ENCODE assay signal across 11 mouse cellular contexts in the genomic region with DNA sequence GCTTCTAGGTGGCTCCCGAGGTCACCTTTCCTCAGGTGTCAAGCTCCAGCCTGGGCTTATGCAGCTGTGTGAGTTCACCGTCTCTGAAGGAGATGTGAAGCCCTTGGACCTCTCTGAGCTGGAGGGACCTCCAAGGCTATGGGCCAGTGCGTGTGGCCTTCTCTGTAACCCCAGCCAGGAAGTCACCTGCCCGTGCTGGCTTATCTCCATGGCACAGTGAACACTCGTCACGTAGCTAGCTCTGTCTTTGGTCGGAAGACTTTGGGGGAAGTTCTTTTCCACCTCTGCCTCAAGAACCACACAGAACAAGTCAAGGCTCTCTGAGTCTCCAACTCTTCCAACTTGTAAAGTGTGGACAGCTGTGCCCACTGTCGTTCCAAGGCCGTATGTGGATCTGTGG. TPM values are rescaled to one million over a fixed set of nuclear protein-coding genes. Genes with fewer than 3 reads are reported as not detected.
DNase-seq lines count a peak whose midpoint lies in the region; ATAC-seq and TF ChIP-seq lines count a peak whose summit lies in the region.
"Had no signal": no experiment of that assay in that cellular context is flagged by ENCODE, and none has a peak within 500 bp of the region (broad histone marks: within the 10 kb centered on the region; RNA-seq: fewer than 3 reads in every experiment).

No protein-coding gene starts in this region.

- DNase-seq in hindbrain, postnatal 0 days (ENCODE audit: low spot score) = no peak
- no peak for DNase-seq in frontal cortex, postnatal 10 days (ENCODE audit: low spot score in 2 of 2)
- DNase-seq in spleen, adult 12 weeks (ENCODE audit: low spot score) = no peak
- no peak for DNase-seq in cerebellum, postnatal 25 days
- DNase-seq: cerebellum, adult 8-10 months; kidney, adult 18-20 months; lung, embryonic 14.5 days had no signal

- no peaks in the 10 kb centered on the region for H3K36me3 ChIP-seq in intestine, embryonic 15.5 days
- H3K36me3 ChIP-seq in intestine, postnatal 0 days (ENCODE audit: control insufficient read depth, insufficient read depth) = no peaks in the 10 kb centered on the region
- no peaks in the 10 kb centered on the region for H3K36me3 ChIP-seq in embryonic facial prominence, embryonic 15.5 days
- H3K36me3 ChIP-seq in hindbrain, postnatal 0 days (ENCODE audit: insufficient read depth, low read length) = no peaks in the 10 kb centered on the region
- H3K36me3 ChIP-seq in neural tube, embryonic 15.5 days = no peaks in the 10 kb centered on the region

- 74% methylated on average over 9 of the region's 9 CpGs for WGBS in intestine, embryonic 15.5 days
- WGBS in intestine, postnatal 0 days = 73% methylated on average over 9 of the region's 9 CpGs
- WGBS in embryonic facial prominence, embryonic 15.5 days = 75% methylated on average over 9 of the region's 9 CpGs
- WGBS in hindbrain, postnatal 0 days = 81% methylated on average over 9 of the region's 9 CpGs
- 81% methylated on average over 9 of the region's 9 CpGs for WGBS in neural tube, embryonic 15.5 days

- 0 out of 2 replicates have a peak, but pooled peaks cover 11% of the 10 kb centered on the region for H3K4me1 ChIP-seq in intestine, embryonic 15.5 days (replicated peaks)
- no peaks in the 10 kb centered on the region for H3K4me1 ChIP-seq in intestine, postnatal 0 days (replicated peaks; ENCODE audit: control insufficient read depth, insufficient read depth, low read length)
- peaks cover 19% of the 10 kb centered on the region for H3K4me1 ChIP-seq in embryonic facial prominence, embryonic 15.5 days
- H3K4me1 ChIP-seq in hindbrain, postnatal 0 days (ENCODE audit: insufficient read depth, low read length) = peaks cover 17% of the 10 kb centered on the region
- H3K4me1 ChIP-seq in neural tube, embryonic 15.5 days = peaks cover 19% of the 10 kb centered on the region

- no peak for TF ChIP-seq CTCF in intestine, postnatal 0 days (IDR thresholded peaks at IDR 0.05; ENCODE audit: low read depth)
- no peak for TF ChIP-seq CTCF in hindbrain, postnatal 0 days (IDR thresholded peaks at IDR 0.05; ENCODE audit: low read depth)

- no peak overlapping the region for H3K9ac ChIP-seq in intestine, embryonic 15.5 days
- no peak overlapping the region for H3K9ac ChIP-seq in intestine, postnatal 0 days (ENCODE audit: low read depth, low read length)
- no peak overlapping the region for H3K9ac ChIP-seq in embryonic facial prominence, embryonic 15.5 days
- no peak overlapping the region for H3K9ac ChIP-seq in hindbrain, postnatal 0 days (replicated peaks; ENCODE audit: low read length)
- no peak overlapping the region for H3K9ac ChIP-seq in neural tube, embryonic 15.5 days (replicated peaks)

- H3K4me3 ChIP-seq in intestine, embryonic 15.5 days (replicated peaks) = no peak overlapping the region
- no peak overlapping the region for H3K4me3 ChIP-seq in intestine, postnatal 0 days (ENCODE audit: low read depth, low read length)
- H3K4me3 ChIP-seq in embryonic facial prominence, embryonic 15.5 days (replicated peaks) = no peak overlapping the region
- H3K4me3 ChIP-seq in hindbrain, postnatal 0 days (ENCODE audit: low read length) = no peak overlapping the region
- no peak overlapping the region for H3K4me3 ChIP-seq in neural tube, embryonic 15.5 days (replicated peaks)

- no peak for ATAC-seq in intestine, embryonic 15.5 days
- ATAC-seq in intestine, postnatal 0 days = no peak
- ATAC-seq in embryonic facial prominence, embryonic 15.5 days (ENCODE audit: insufficient number of reproducible peaks, low FRiP score, low TSS enrichment, low read depth) = no peak
- no peak for ATAC-seq in hindbrain, postnatal 0 days
- no peak for ATAC-seq in neural tube, embryonic 15.5 days (ENCODE audit: low FRiP score)

- H3K27me3 ChIP-seq in intestine, embryonic 15.5 days (replicated peaks) = no peaks in the 10 kb centered on the region
- no peaks in the 10 kb centered on the region; the same call in 1 of the 2 replicates for H3K27me3 ChIP-seq in intestine, postnatal 0 days (replicated peaks; ENCODE audit: control insufficient read depth, insufficient read depth, low read length)
- H3K27me3 ChIP-seq in embryonic facial prominence, embryonic 15.5 days = no peaks in the 10 kb centered on the region
- no peaks in the 10 kb centered on the region for H3K27me3 ChIP-seq in hindbrain, postnatal 0 days (ENCODE audit: insufficient read depth, low read length)
- H3K27me3 ChIP-seq in neural tube, embryonic 15.5 days (replicated peaks) = no peaks in the 10 kb centered on the region

- H3K4me2 ChIP-seq in intestine, embryonic 15.5 days (replicated peaks) = no peak overlapping the region
- no peak overlapping the region for H3K4me2 ChIP-seq in intestine, postnatal 0 days (replicated peaks; ENCODE audit: low read depth)
- H3K4me2 ChIP-seq in embryonic facial prominence, embryonic 15.5 days (replicated peaks) = no peak overlapping the region
- no peak overlapping the region for H3K4me2 ChIP-seq in hindbrain, postnatal 0 days (ENCODE audit: low read depth, low read length)
- H3K4me2 ChIP-seq in neural tube, embryonic 15.5 days = no peak overlapping the region

- H3K27ac ChIP-seq in intestine, embryonic 15.5 days = peak overlapping the region; percentile 15; the same call in 1 of the 2 replicates
- no peak overlapping the region for H3K27ac ChIP-seq in intestine, postnatal 0 days (ENCODE audit: low read depth, low read length)
- H3K27ac ChIP-seq in embryonic facial prominence, embryonic 15.5 days (replicated peaks) = peak overlapping the region; percentile 92
- H3K27ac ChIP-seq in hindbrain, postnatal 0 days = peak overlapping the region; percentile 90
- peak overlapping the region; percentile 90 for H3K27ac ChIP-seq in neural tube, embryonic 15.5 days (replicated peaks)

- no peaks in the 10 kb centered on the region for H3K9me3 ChIP-seq in intestine, embryonic 15.5 days
- no peaks in the 10 kb centered on the region for H3K9me3 ChIP-seq in intestine, postnatal 0 days (ENCODE audit: control insufficient read depth)
- H3K9me3 ChIP-seq in embryonic facial prominence, embryonic 15.5 days (replicated peaks) = no peaks in the 10 kb centered on the region
- H3K9me3 ChIP-seq in hindbrain, postnatal 0 days (ENCODE audit: low read length) = no peaks in the 10 kb centered on the region
- H3K9me3 ChIP-seq in neural tube, embryonic 15.5 days (replicated peaks) = no peaks in the 10 kb centered on the region

RNA-seq across cellular contexts. Expression of gene Sox10, which starts 29.0 kb away (rescaled TPM):
- 7.9 and 8.2 TPM in 2 replicates for polyA plus RNA-seq in intestine, embryonic 15.5 days (2015; fragmentation: Nextera tagmentation; extraction: Ambion mirVana)
- polyA plus RNA-seq in intestine, postnatal 0 days (2015; fragmentation: Nextera tagmentation; extraction: Ambion mirVana) = 2.8 and 3.5 TPM in 2 replicates
- polyA plus RNA-seq in embryonic facial prominence, embryonic 15.5 days (2015; fragmentation: Nextera tagmentation; extraction: Ambion mirVana) = 11.8 and 12.5 TPM in 2 replicates
- 36.2 and 40.3 TPM in 2 replicates for total RNA-seq in hindbrain, postnatal 0 days (2014; rRNA removed)
- 14.2 and 15.2 TPM in 2 replicates for polyA plus RNA-seq in hindbrain, postnatal 0 days (2015; fragmentation: Nextera tagmentation; extraction: Ambion mirVana)
- polyA plus RNA-seq in neural tube, embryonic 15.5 days (2015; fragmentation: Nextera tagmentation; extraction: Ambion mirVana) = 11.6 and 13.4 TPM in 2 replicates

RNA-seq across cellular contexts. Expression of gene Pick1, which starts 34.9 kb away (rescaled TPM):
- polyA plus RNA-seq in intestine, embryonic 15.5 days (2015; fragmentation: Nextera tagmentation; extraction: Ambion mirVana) = 44.2 and 50.1 TPM in 2 replicates
- 21.9 and 24.6 TPM in 2 replicates for polyA plus RNA-seq in intestine, postnatal 0 days (2015; fragmentation: Nextera tagmentation; extraction: Ambion mirVana)
- 46.2 and 50.4 TPM in 2 replicates for polyA plus RNA-seq in embryonic facial prominence, embryonic 15.5 days (2015; fragmentation: Nextera tagmentation; extraction: Ambion mirVana)
- total RNA-seq in hindbrain, postnatal 0 days (2014; rRNA removed) = 59.4 and 68.0 TPM in 2 replicates
- polyA plus RNA-seq in hindbrain, postnatal 0 days (2015; fragmentation: Nextera tagmentation; extraction: Ambion mirVana) = 67.7 and 70.0 TPM in 2 replicates
- polyA plus RNA-seq in neural tube, embryonic 15.5 days (2015; fragmentation: Nextera tagmentation; extraction: Ambion mirVana) = 89.9 and 99.7 TPM in 2 replicates

RNA-seq across cellular contexts. Expression of gene Gm49486, which starts 35.1 kb away (rescaled TPM):
- polyA plus RNA-seq in intestine, embryonic 15.5 days (2015; fragmentation: Nextera tagmentation; extraction: Ambion mirVana) = 0.27 and 0.35 TPM in 2 replicates
- polyA plus RNA-seq in intestine, postnatal 0 days (2015; fragmentation: Nextera tagmentation; extraction: Ambion mirVana) = 0.14 and 0.30 TPM in 2 replicates
- polyA plus RNA-seq in embryonic facial prominence, embryonic 15.5 days (2015; fragmentation: Nextera tagmentation; extraction: Ambion mirVana) = 0.94 and 1.3 TPM in 2 replicates
- 0.61 and 1.7 TPM in 2 replicates for total RNA-seq in hindbrain, postnatal 0 days (2014; rRNA removed)
- polyA plus RNA-seq in hindbrain, postnatal 0 days (2015; fragmentation: Nextera tagmentation; extraction: Ambion mirVana) = 1.5 and 2.1 TPM in 2 replicates
- polyA plus RNA-seq in neural tube, embryonic 15.5 days (2015; fragmentation: Nextera tagmentation; extraction: Ambion mirVana) = 1.3 and 1.5 TPM in 2 replicates

RNA-seq across cellular contexts. Expression of gene 1700088E04Rik, which starts 53.0 kb away (rescaled TPM):
- polyA plus RNA-seq in intestine, embryonic 15.5 days (2015; fragmentation: Nextera tagmentation; extraction: Ambion mirVana) = 4.5 and 5.7 TPM in 2 replicates
- polyA plus RNA-seq in intestine, postnatal 0 days (2015; fragmentation: Nextera tagmentation; extraction: Ambion mirVana) = 4.2 and 5.2 TPM in 2 replicates
- 17.2 and 25.2 TPM in 2 replicates for polyA plus RNA-seq in embryonic facial prominence, embryonic 15.5 days (2015; fragmentation: Nextera tagmentation; extraction: Ambion mirVana)
- total RNA-seq in hindbrain, postnatal 0 days (2014; rRNA removed) = 6.0 and 10.1 TPM in 2 replicates
- 18.0 and 21.4 TPM in 2 replicates for polyA plus RNA-seq in hindbrain, postnatal 0 days (2015; fragmentation: Nextera tagmentation; extraction: Ambion mirVana)
- polyA plus RNA-seq in neural tube, embryonic 15.5 days (2015; fragmentation: Nextera tagmentation; extraction: Ambion mirVana) = 11.3 and 12.6 TPM in 2 replicates

RNA-seq across cellular contexts. Expression of gene Polr2f, which starts 53.2 kb away (rescaled TPM):
- 311 and 328 TPM in 2 replicates for polyA plus RNA-seq in intestine, embryonic 15.5 days (2015; fragmentation: Nextera tagmentation; extraction: Ambion mirVana)
- 256 and 266 TPM in 2 replicates for polyA plus RNA-seq in intestine, postnatal 0 days (2015; fragmentation: Nextera tagmentation; extraction: Ambion mirVana)
- polyA plus RNA-seq in embryonic facial prominence, embryonic 15.5 days (2015; fragmentation: Nextera tagmentation; extraction: Ambion mirVana) = 304 and 333 TPM in 2 replicates
- total RNA-seq in hindbrain, postnatal 0 days (2014; rRNA removed) = 49.9 and 50.1 TPM in 2 replicates
- polyA plus RNA-seq in hindbrain, postnatal 0 days (2015; fragmentation: Nextera tagmentation; extraction: Ambion mirVana) = 326 and 334 TPM in 2 replicates
- polyA plus RNA-seq in neural tube, embryonic 15.5 days (2015; fragmentation: Nextera tagmentation; extraction: Ambion mirVana) = 248 and 249 TPM in 2 replicates
